Mouse (Mus musculus) adrenal gland, adult 18-20 months (tissue): ENCODE measurements around the gene Arf3. TPM values are rescaled to one million over a fixed set of nuclear protein-coding genes. Genes with fewer than 3 reads are reported as not detected.
A peak's percentile ranks its signal among the peaks of the same experiment; 100 is the strongest.

Source experiments
- DNase-seq, 2 experiments: peaks; one replicate each; pipeline ENCODE4 v3.0.0; 2021 to 2022; ENCODE audit warnings: low spot score in 2 of 2
- total RNA-seq, 2 experiments: library from RNA; stranded (reverse); gene quantifications; 1 replicate in 1 of 2; 2 replicates in 1 of 2; pipeline ENCODE4 v1.2.3; 2021

Gene Arf3
- total RNA-seq, 2 experiments from 2014 or later: 104 to 145 TPM

DNA sequence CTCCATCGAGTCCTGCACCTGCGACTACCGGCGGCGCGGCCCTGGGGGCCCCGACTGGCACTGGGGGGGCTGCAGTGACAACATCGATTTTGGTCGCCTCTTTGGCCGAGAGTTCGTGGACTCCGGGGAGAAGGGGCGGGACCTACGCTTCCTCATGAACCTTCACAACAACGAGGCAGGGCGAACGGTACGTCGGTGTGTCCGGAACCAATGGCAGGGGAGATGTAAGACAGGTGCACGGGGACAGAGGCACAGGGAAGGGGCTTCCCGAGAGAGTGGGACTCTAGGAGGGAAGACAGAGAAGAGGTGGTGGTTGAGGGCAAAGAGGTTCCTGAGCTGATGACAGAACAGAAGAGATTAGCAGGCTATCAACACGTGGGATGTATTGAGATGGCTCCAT is 28.8 kb upstream of the Arf3 start:
- no peak for DNase-seq

- DNase-seq: no peak
These were observed 28.2 kb upstream of the Arf3 start for GRCm38 (mm10) chr15:98791221-98791620.

DNA sequence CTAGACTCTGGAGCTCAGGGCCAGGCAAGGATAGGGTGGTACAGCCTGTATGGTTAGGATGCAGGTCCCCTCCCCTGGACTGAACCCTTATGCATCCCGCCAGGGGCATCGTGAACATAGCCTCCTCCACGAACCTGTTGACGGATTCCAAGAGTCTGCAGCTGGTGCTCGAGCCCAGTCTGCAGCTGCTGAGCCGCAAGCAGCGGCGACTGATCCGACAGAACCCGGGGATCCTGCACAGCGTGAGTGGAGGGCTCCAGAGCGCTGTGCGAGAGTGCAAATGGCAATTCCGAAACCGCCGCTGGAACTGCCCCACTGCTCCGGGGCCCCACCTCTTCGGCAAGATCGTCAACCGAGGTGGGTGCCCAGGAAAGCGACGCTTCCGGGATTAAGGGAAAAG is 27.7 kb upstream of the Arf3 start:
- DNase-seq: no peak

GRCm38 (mm10) chr15:98789661-98790535 is 26.9 kb upstream of the Arf3 start, which contains the start of gene Wnt1:
Wnt1 (plus strand) TSS chr15:98789857.
- peak; percentile 61 to 65 for DNase-seq

DNA sequence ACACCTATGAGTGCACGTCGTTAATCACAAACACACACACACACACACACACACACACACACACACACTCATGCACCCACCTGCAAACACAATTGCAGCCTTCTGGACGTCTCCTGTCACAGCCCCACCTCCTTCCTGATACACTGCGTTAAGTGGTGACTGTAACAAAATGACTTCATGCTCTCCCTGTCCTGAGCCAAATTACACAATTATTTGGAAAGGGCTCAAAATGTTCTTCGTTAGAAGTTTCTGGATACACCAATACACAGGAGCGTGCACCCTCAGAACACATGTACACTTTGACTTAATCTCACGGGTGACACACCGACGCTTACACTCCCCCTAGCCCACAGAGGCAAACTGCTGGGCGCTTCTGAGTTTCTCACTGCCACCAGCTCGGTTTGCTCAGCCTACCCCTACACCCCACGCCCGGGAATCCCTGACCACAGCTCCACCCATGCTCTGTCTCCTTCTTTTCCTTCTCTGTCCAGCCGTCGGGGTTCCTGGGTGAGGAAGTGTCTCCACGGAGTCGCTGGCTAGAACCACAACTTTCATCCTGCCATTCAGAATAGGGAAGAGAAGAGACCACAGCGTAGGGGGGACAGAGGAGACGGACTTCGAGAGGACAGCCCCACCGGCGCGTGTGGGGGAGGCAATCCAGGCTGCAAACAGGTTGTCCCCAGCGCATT is 26.1 kb upstream of the Arf3 start:
- no peak for DNase-seq

DNA sequence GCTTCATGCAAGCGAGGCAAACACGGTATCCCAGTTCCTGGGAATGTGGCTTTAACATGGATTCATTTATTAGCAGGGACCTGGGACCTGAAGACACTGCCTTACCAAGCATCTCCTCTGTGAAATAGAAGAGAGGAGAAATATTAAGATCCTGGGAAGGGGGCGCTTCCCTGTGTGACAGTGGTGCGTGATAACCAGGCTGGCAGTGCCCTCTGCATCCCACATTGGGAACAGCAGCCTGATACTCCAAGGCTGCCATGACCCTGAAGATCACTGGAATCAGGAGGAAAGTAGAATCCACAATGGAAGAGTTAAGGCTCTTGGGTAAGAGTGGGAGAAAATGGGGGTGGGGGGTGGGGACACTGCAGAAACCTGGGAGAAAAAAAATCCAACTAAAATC is 24.9 kb upstream of the Arf3 start:
- no peak for DNase-seq

DNA sequence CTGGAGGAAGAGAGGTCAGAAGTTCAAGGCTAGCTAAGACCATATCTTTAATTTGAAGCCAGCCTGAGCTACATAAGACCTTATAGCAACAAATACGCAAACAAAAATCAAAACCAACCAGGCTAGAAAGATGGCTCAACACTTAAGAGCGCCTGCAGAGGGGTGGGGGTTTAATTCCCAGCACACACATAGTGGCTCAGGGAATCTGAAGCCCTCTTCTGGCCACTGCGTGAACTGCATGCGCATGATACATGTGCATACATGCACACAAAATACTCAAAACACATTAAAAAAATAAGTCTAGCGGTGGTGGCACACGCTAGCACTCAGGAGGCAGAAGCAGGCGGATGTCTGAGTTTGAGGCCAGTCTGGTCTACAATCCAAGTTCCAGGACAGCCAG is 22.7 kb upstream of the Arf3 start:
- DNase-seq: no peak

DNA sequence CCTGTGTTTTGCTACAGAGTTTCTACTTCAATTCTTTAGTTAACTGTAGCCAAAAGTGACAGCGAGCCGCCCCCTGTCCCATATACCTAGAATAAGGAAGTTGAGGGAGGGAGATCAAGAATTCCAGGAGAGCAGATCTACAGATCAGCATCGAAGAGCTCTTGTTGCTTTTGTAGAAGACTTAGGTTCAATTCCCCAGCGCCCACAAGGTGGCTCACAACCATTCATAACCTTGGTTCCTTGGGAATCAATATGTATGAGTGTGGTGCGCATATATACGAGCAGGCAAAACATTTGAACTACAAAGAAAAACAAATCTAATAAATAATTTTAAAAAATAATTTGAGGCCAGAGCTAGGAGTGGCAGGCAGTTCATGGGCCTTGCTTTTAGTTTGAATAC is 18.2 kb upstream of the Arf3 start:
- DNase-seq: no peak

GRCm38 (mm10) chr15:98780573-98780972 is 17.6 kb upstream of the Arf3 start:
- no peak for DNase-seq

GRCm38 (mm10) chr15:98780075-98780474 is 17.1 kb upstream of the Arf3 start:
- no peak for DNase-seq

DNA sequence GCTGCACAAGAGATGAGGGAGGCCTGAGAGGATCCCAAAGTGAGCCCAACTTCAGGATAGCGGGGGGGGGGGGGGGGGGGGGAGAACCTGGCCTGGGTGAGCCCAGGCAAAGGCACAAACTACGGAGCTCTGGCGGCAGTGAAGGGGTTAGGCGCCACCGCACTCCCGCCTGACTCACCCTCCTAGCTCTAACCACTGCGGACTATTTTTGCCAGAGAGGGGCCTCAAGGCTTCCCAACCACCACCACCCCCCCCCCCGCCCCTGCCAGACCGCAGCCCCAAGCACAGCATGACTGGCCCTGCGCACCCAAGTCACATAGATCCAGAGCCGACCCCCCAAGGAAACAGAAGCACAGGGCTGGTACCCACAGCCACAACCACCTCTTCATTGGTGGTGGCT is 15.8 kb upstream of the Arf3 start:
- DNase-seq: no peak

GRCm38 (mm10) chr15:98778191-98778770 is 15.3 kb upstream of the Arf3 start:
- no peak for DNase-seq

- DNase-seq: no peak
These were observed 14.7 kb upstream of the Arf3 start, which contains the start of gene Wnt10b for GRCm38 (mm10) chr15:98777762-98778161. Wnt10b (minus strand) TSS chr15:98778150.

- DNase-seq: no peak
These were observed 14.1 kb upstream of the Arf3 start for GRCm38 (mm10) chr15:98777005-98777616.

- DNase-seq: no peak
These were observed 13.4 kb upstream of the Arf3 start for GRCm38 (mm10) chr15:98776280-98777004.

DNA sequence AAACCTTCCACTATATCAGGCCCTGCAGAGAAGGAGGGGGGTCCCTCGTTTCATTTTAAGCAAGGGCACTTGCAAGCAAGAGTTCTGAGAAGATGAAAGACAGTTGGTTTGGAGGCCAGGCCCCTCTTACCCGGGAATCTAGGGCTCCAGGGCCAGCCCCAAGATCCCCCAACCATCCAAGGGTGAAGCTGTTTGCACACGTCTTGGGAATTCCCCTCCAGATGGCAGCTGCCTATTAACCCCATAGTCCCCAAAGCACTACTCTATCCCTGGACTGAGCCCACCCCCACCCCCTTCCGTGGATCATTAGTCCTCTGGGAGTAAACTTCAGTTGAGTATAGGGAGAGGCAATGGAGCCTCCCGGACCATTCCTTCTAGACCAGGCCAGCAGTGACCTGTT is 12.5 kb upstream of the Arf3 start:
- no peak for DNase-seq

DNA sequence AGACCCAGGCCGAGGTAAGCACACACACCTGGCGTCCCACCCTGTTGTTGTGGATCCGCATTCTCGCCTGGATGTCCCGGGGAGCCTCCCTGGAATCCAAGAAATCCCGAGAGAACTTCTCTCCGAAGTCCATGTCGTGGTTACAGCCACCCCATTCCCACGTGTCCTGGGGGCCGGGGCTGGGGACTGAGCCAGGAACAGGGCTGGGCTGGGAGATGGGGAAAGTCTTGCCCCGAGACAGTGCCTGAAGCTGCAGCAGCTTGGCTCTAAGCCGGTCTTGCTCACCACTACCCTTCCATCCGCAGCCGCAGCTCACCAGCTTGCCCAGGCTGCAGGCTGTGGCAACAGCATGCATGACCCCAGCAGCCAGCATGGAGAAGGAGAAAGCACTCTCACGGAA is 11.1 kb upstream of the Arf3 start:
- DNase-seq: no peak

- no peak for DNase-seq
These were observed 9.6 kb upstream of the Arf3 start for GRCm38 (mm10) chr15:98772511-98773211.

DNA sequence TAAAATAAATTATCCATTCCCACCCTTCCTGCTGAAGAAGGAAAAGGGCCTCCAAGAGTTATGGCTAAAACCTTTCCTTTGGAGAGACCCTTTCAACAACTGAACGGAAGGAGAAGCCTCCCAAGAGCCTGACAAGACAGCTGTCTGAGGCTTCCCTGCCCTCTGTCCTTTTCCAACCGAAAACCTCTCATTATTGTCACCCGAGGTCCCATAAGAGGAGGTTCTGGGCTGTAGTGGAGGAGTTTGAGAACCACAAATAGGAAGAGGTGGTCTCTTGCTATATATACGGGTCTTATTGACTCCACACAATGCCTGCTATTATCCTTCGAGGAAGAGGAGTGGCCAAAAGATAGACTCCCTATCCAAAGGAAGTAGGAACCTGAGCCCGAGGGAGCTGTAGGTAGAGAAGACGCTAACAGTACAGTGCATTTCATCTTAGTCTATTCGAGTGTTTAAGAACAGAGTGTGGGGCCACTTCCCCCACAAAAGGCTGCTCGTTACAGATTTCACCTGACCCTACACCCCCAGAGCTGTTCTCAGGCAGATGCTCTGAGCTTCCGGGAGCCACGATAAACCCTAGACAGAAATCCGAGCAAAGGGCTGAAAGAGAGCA is 8.9 kb upstream of the Arf3 start:
- no peak for DNase-seq

- no peak for DNase-seq
These were observed 5.2 kb upstream of the Arf3 start for GRCm38 (mm10) chr15:98768259-98768658.
